Mouse (Mus musculus): ENCODE results near the gene Irs3. TPM values are rescaled to one million over a fixed set of nuclear protein-coding genes. Genes with fewer than 3 reads are reported as not detected.

Gene Irs3
- polyA plus RNA-seq, 1 experiment, result 0.79 TPM

GRCm38 (mm10) chr5:137649251-137649650 is 3.7 kb upstream of the Irs3 start:
- H3K27me3 ChIP-seq (ENCODE audit: control insufficient read depth, insufficient read depth, low read length), result no peaks in the 10 kb centered on the region
- 36% methylated on average over 4 of the region's 4 CpGs for WGBS
- no peak for TF ChIP-seq POLR2A (IDR thresholded peaks at IDR 0.05; ENCODE audit: low read depth, low read length)
- TF ChIP-seq CTCF (IDR thresholded peaks at IDR 0.05; ENCODE audit: extremely low read depth, insufficient read depth, insufficient read length, insufficient replicate concordance), result no peak

GRCm38 (mm10) chr5:137647827-137648601 is 2.5 kb upstream of the Irs3 start:
- Histone ChIP-seq H3K27ac (ENCODE audit: insufficient read depth, low read length) (no peak overlapping the region), H3K27me3 (ENCODE audit: control insufficient read depth, insufficient read depth, low read length) (no peaks in the 10 kb centered on the region), H3K4me3 (ENCODE audit: extremely low read depth, insufficient read depth, insufficient read length) (no peak overlapping the region), H3K4me1 (ENCODE audit: control insufficient read depth, insufficient read depth, insufficient read length) (peaks cover 16% of the 10 kb centered on the region), H3K36me3 (ENCODE audit: control insufficient read depth, insufficient read depth, low read length) (no peaks in the 10 kb centered on the region)
- TF ChIP-seq CTCF (IDR thresholded peaks at IDR 0.05; ENCODE audit: extremely low read depth, insufficient read depth, insufficient read length, insufficient replicate concordance) (no peak), POLR2A (IDR thresholded peaks at IDR 0.05; ENCODE audit: low read depth, low read length) (no peak)
- DNase-seq (ENCODE audit: low read depth in 1 of 2, low spot score in 2 of 2), result no peak
- 69% methylated on average over 9 of the region's 9 CpGs for WGBS

More at GRCm38 (mm10) chr5:137649251-137649650, 3.7 kb upstream of the Irs3 start:
- Histone ChIP-seq H3K4me3 (ENCODE audit: extremely low read depth, insufficient read depth, insufficient read length) (no peak overlapping the region), H3K36me3 (ENCODE audit: control insufficient read depth, insufficient read depth, low read length) (peaks cover 2% of the 10 kb centered on the region), H3K4me1 (ENCODE audit: control insufficient read depth, insufficient read depth, insufficient read length) (peaks cover 16% of the 10 kb centered on the region), H3K27ac (ENCODE audit: insufficient read depth, low read length) (peak overlapping the region; percentile 26; the same call in 1 of the 2 replicates)
- no peak for DNase-seq (ENCODE audit: low read depth in 1 of 2, low spot score in 2 of 2)

- DNase-seq (ENCODE audit: low read depth in 1 of 2, low spot score in 2 of 2), result peak in 1 of 2 experiments; percentile 62
- Histone ChIP-seq H3K36me3 (ENCODE audit: control insufficient read depth, insufficient read depth, low read length) (peaks cover 25% of the 10 kb centered on the region), H3K4me3 (ENCODE audit: extremely low read depth, insufficient read depth, insufficient read length) (peak overlapping the region; percentile 48; the same call in 1 of the 2 replicates), H3K27ac (ENCODE audit: insufficient read depth, low read length) (peak overlapping the region; percentile 7; the same call in 1 of the 2 replicates), H3K27me3 (ENCODE audit: control insufficient read depth, insufficient read depth, low read length) (no peaks in the 10 kb centered on the region), H3K4me1 (ENCODE audit: control insufficient read depth, insufficient read depth, insufficient read length) (peaks cover 16% of the 10 kb centered on the region)
- TF ChIP-seq CTCF (IDR thresholded peaks at IDR 0.05; ENCODE audit: extremely low read depth, insufficient read depth, insufficient read length, insufficient replicate concordance) (no peak), POLR2A (IDR thresholded peaks at IDR 0.05; ENCODE audit: low read depth, low read length) (no peak)
- 6% methylated on average over 44 of the region's 44 CpGs for WGBS
Measured at GRCm38 (mm10) chr5:137645091-137645651, 343 bp downstream of the Irs3 start.

- no peak overlapping the region for H3K27ac ChIP-seq (ENCODE audit: insufficient read depth, low read length)
- 86% methylated on average over 19 of the region's 19 CpGs for WGBS
- no peak overlapping the region for H3K4me3 ChIP-seq (ENCODE audit: extremely low read depth, insufficient read depth, insufficient read length)
- H3K4me1 ChIP-seq (ENCODE audit: control insufficient read depth, insufficient read depth, insufficient read length), result peaks cover 15% of the 10 kb centered on the region
- no peak for DNase-seq (ENCODE audit: low read depth in 1 of 2, low spot score in 2 of 2)
- no peaks in the 10 kb centered on the region for H3K27me3 ChIP-seq (ENCODE audit: control insufficient read depth, insufficient read depth, low read length)
- no peak for TF ChIP-seq CTCF (IDR thresholded peaks at IDR 0.05; ENCODE audit: extremely low read depth, insufficient read depth, insufficient read length, insufficient replicate concordance)
- TF ChIP-seq POLR2A (IDR thresholded peaks at IDR 0.05; ENCODE audit: low read depth, low read length), result no peak
- H3K36me3 ChIP-seq (ENCODE audit: control insufficient read depth, insufficient read depth, low read length), result peaks cover 31% of the 10 kb centered on the region
Measured at GRCm38 (mm10) chr5:137644484-137644883, 1.0 kb downstream of the Irs3 start.

- 77% methylated on average over 4 of the region's 4 CpGs for WGBS
- DNase-seq (ENCODE audit: low read depth in 1 of 2, low spot score in 2 of 2), result no peak
- no peak for TF ChIP-seq CTCF (IDR thresholded peaks at IDR 0.05; ENCODE audit: extremely low read depth, insufficient read depth, insufficient read length, insufficient replicate concordance)
- TF ChIP-seq POLR2A (IDR thresholded peaks at IDR 0.05; ENCODE audit: low read depth, low read length), result no peak
- Histone ChIP-seq H3K4me3 (ENCODE audit: extremely low read depth, insufficient read depth, insufficient read length) (no peak overlapping the region), H3K4me1 (ENCODE audit: control insufficient read depth, insufficient read depth, insufficient read length) (peaks cover 5% of the 10 kb centered on the region), H3K36me3 (ENCODE audit: control insufficient read depth, insufficient read depth, low read length) (peaks cover 46% of the 10 kb centered on the region), H3K27me3 (ENCODE audit: control insufficient read depth, insufficient read depth, low read length) (no peaks in the 10 kb centered on the region), H3K27ac (ENCODE audit: insufficient read depth, low read length) (no peak overlapping the region)
Measured at GRCm38 (mm10) chr5:137642886-137643285, 2.6 kb downstream of the Irs3 start.

GRCm38 (mm10) chr5:137641054-137641453 is 4.5 kb downstream of the Irs3 start, which contains the start of gene Sap25:
TSS of gene Sap25 (plus strand) at chr5:137641334.
- peak; percentile 41; the same call in 1 of the 2 replicates for TF ChIP-seq CTCF (IDR thresholded peaks at IDR 0.05; ENCODE audit: extremely low read depth, insufficient read depth, insufficient read length, insufficient replicate concordance)
- TF ChIP-seq POLR2A (IDR thresholded peaks at IDR 0.05; ENCODE audit: low read depth, low read length), result no peak
- Histone ChIP-seq H3K27ac (ENCODE audit: insufficient read depth, low read length) (no peak within 1 kb of the TSS), H3K4me3 (ENCODE audit: extremely low read depth, insufficient read depth, insufficient read length) (no peak within 1 kb of the TSS), H3K4me1 (ENCODE audit: control insufficient read depth, insufficient read depth, insufficient read length) (peaks cover 5% of the 10 kb centered on the region), H3K36me3 (ENCODE audit: control insufficient read depth, insufficient read depth, low read length) (peaks cover 64% of the 10 kb centered on the region), H3K27me3 (ENCODE audit: control insufficient read depth, insufficient read depth, low read length) (no peaks in the 10 kb centered on the region)
- peak in 1 of 2 experiments; percentile 42 for DNase-seq (ENCODE audit: low read depth in 1 of 2, low spot score in 2 of 2)
- WGBS, result 85% methylated on average over 19 of the region's 19 CpGs
